Mouse (Mus musculus) limb, embryonic 14.5 days (tissue): ENCODE results near the gene Chit1. TPM values are rescaled to one million over a fixed set of nuclear protein-coding genes. Genes with fewer than 3 reads are reported as not detected.

ENCODE experiments used
- ATAC-seq: fragments of 200-750 bp; cut with Nextera tagmentation; 2 replicates; pipeline ENCODE4 v1.8.0; 2017; ENCODE audit warnings: low read depth, moderate number of reproducible peaks, moderate TSS enrichment; ENCODE audit not compliant: low FRiP score
- DNase-seq: peaks from one replicate; pipeline ENCODE4 v3.0.0-alpha.2; 2015; ENCODE audit warnings: low spot score
- H3K27ac ChIP-seq: fragments of 300-500 bp; sonication (generic); replicated peaks from 2 replicates; pipeline ENCODE4 v1.5.1; 2014; ENCODE audit warnings: low read depth, mild to moderate bottlenecking, low read length, moderate library complexity, mixed read lengths
- H3K27me3 ChIP-seq: fragments of 300-500 bp; sonication (generic); 2 replicates; pipeline ENCODE4 v1.6.1; 2014; ENCODE audit warnings: low read length, mixed read lengths; ENCODE audit not compliant: control insufficient read depth, insufficient read depth
- H3K36me3 ChIP-seq: fragments of 300-500 bp; sonication (generic); 2 replicates; pipeline ENCODE4 v1.6.1; 2014; ENCODE audit warnings: mild to moderate bottlenecking, low read length, moderate library complexity, mixed read lengths; ENCODE audit not compliant: control insufficient read depth, insufficient read depth
- H3K4me1 ChIP-seq: fragments of 300-500 bp; sonication (generic); 2 replicates; pipeline ENCODE4 v1.6.1; 2014; ENCODE audit warnings: antibody characterized with exemption, low read length, mixed read lengths; ENCODE audit not compliant: control insufficient read depth, insufficient read depth
- H3K4me2 ChIP-seq: fragments of 300-500 bp; sonication (generic); replicated peaks from 2 replicates; pipeline ENCODE4 v1.6.1; 2014; ENCODE audit warnings: low read depth, mild to moderate bottlenecking, low read length, moderate library complexity; ENCODE audit not compliant: severe bottlenecking
- H3K4me3 ChIP-seq: fragments of 300-500 bp; sonication (generic); replicated peaks from 2 replicates; pipeline ENCODE4 v1.5.1; 2014; ENCODE audit warnings: low read length
- H3K9ac ChIP-seq: fragments of 300-500 bp; sonication (generic); 2 replicates; pipeline ENCODE4 v1.6.1; 2014; ENCODE audit warnings: mild to moderate bottlenecking, low read depth, low read length, moderate library complexity; ENCODE audit not compliant: severe bottlenecking
- H3K9me3 ChIP-seq: fragments of 300-500 bp; sonication (generic); 2 replicates; pipeline ENCODE4 v1.6.1; 2016; ENCODE audit warnings: low read length; ENCODE audit not compliant: control insufficient read depth
- POLR2A ChIP-seq: fragments of 200-500 bp; IDR thresholded peaks from 2 replicates; pipeline ENCODE4 v1.8.0; 2012; ENCODE audit warnings: inconsistent platforms, mild to moderate bottlenecking, moderate library complexity, borderline replicate concordance; ENCODE audit not compliant: insufficient read depth, insufficient read length; ENCODE audit errors: extremely low read depth
- WGBS: fragments of 180-500 bp; shearing (Covaris S2); extraction: QIAGEN DNeasy Blood & Tissue Kit; methylation state at CpG from one replicate; pipeline ENCODE4 v1.1.7; 2014; 5-methylcytosine and 5-hydroxymethylcytosine counted together
- polyA plus RNA-seq, 2 experiments: library from polyadenylated mRNA; depleted of rRNA in 1 of 2; stranded (reverse) in 1 of 2; unstranded in 1 of 2; fragments of >200 nt; fragmentation: Nextera tagmentation in 1 of 2; extraction: Ambion mirVana in 1 of 2; gene quantifications; 2 replicates each; pipeline versions ENCODE4 v1.2.1 to v1.2.3; 2012 to 2014

Gene Chit1
- polyA plus RNA-seq, 2 experiments = 0.18 to 0.33 TPM

DNA sequence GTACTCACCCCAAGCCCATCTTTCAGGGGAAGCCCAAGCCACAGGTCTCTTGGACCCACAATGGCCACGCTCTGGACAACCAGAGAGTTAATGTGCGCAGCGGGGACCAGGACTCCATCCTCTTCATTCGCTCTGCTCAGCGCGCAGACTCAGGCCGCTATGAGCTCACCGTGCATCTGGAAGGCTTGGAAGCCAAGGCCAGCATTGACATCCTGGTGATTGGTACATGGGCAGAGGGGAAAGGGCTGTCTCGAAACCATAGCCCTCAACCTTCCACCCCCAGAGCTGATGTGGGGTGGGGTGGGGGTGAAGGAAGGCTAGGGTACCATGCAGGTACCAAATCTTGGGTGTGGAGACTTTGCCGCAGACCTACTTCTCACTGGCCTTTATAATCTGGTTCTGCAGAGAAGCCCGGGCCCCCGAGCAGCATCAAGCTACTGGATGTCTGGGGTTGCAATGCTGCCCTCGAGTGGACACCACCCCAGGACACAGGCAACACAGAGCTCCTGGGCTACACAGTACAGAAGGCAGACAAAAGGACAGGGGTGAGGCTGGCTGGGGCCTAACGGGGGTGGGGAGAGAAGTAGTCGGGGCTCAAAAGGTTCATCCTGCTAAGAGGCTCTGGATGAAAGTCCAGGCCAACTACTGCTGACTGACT lies 86.4 kb downstream of the Chit1 start:
- no peaks in the 10 kb centered on the region for H3K27me3 ChIP-seq

DNA sequence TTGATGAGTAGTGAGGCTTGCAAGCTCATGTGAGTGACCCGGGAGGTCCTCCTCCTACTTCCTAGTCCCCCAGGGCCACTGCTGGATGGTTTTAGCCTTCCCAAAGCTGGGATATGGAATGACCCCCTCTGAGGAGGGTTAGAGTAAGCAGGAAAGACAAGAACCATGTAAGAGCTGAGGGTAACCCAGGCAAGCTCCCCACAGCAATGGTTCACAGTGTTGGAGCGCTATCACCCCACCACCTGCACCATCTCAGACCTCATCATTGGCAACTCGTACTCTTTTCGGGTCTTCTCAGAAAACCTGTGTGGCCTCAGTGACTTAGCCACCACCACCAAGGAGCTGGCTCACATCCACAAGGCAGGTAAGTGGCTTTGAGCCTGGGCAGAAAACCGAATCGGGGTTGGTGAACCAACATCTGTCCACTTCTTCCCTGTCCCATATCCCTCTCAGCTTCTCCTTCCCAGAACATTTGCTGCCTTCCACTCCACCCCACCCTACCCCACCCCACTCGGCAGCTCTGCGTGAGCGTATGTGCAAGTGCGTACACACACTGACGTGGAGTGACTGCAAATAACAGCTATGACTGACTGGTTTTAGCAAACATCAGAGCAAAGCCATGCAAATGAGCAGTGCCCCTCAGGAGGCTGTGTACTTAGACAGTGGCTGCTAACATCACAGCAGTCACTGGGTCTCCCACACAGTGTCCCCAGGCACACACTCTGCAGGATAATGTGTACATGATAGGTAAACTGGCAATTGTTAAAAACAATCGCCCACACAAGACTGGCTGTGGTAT lies 87.4 kb downstream of the Chit1 start:
- Histone ChIP-seq H3K4me3 (no peak overlapping the region), H3K9me3 (no peaks in the 10 kb centered on the region), H3K36me3 (no peaks in the 10 kb centered on the region), H3K4me1 (peaks cover 28% of the 10 kb centered on the region), H3K4me2 (no peak overlapping the region), H3K27ac (no peak overlapping the region), H3K27me3 (no peaks in the 10 kb centered on the region), H3K9ac (no peak overlapping the region)
- ATAC-seq = no peak
- 85% methylated on average over 12 of the region's 12 CpGs for WGBS
- no peak for DNase-seq
- TF ChIP-seq POLR2A = no peak

More for the DNA sequence above, 86.4 kb downstream of the Chit1 start:
- H3K4me1 ChIP-seq = peaks cover 33% of the 10 kb centered on the region
- no peak for ATAC-seq
- no peak for DNase-seq
- H3K9me3 ChIP-seq = no peaks in the 10 kb centered on the region
- no peak overlapping the region for H3K27ac ChIP-seq
- H3K36me3 ChIP-seq = no peaks in the 10 kb centered on the region
- H3K9ac ChIP-seq = no peak overlapping the region
- no peak for TF ChIP-seq POLR2A
- 83% methylated on average over 15 of the region's 15 CpGs for WGBS
- H3K4me2 ChIP-seq = no peak overlapping the region
- H3K4me3 ChIP-seq = no peak overlapping the region

DNA sequence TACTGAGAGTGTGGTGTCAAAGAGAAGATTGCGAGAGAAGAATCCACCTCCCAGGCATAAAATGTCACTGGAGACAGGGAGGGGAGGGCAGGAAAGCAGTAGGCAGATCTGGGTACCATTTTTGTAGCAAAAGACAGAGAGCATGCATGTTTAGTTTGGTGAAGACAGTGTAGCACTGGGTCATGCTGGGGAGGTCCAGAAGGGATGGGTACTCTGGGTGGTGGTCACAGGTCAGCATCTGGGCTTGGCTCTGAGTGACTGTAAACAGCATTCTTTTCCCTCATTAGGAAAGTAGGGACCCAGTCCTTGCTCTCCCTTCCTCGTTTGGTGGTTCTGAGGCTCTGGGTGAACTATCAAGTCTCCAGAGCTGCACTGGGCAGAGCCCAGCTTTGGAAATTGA lies 89.4 kb downstream of the Chit1 start:
- ATAC-seq = no peak
- no peak overlapping the region for H3K4me2 ChIP-seq

More for the DNA sequence above, 89.4 kb downstream of the Chit1 start:
- Histone ChIP-seq H3K27me3 (no peaks in the 10 kb centered on the region), H3K4me3 (no peak overlapping the region), H3K9me3 (no peaks in the 10 kb centered on the region), H3K9ac (no peak overlapping the region), H3K27ac (no peak overlapping the region), H3K36me3 (no peaks in the 10 kb centered on the region), H3K4me1 (peaks cover 12% of the 10 kb centered on the region)
- 71% methylated on average over 1 of the region's 2 CpGs for WGBS
- no peak for TF ChIP-seq POLR2A
- no peak for DNase-seq

Other genes with a start within 250 kb of the Chit1 start
- 2.4 and 3.7 TPM in 2 replicates for gene Optc, start 203.2 kb upstream of the Chit1 start, polyA plus RNA-seq (2012; rRNA removed)
- gene Optc, start 203.2 kb upstream of the Chit1 start, polyA plus RNA-seq (2014; fragmentation: Nextera tagmentation; extraction: Ambion mirVana) = 1.0 and 1.1 TPM in 2 replicates
- 24.5 and 30.3 TPM in 2 replicates for gene Prelp, start 189.8 kb upstream of the Chit1 start, polyA plus RNA-seq (2012; rRNA removed)
- gene Prelp, start 189.8 kb upstream of the Chit1 start, polyA plus RNA-seq (2014; fragmentation: Nextera tagmentation; extraction: Ambion mirVana) = 13.9 TPM in 2 replicates
- gene Fmod, start 74.0 kb upstream of the Chit1 start, polyA plus RNA-seq (2012; rRNA removed) = 86.7 and 105 TPM in 2 replicates
- 75.1 and 79.5 TPM in 2 replicates for gene Fmod, start 74.0 kb upstream of the Chit1 start, polyA plus RNA-seq (2014; fragmentation: Nextera tagmentation; extraction: Ambion mirVana)
- 18.6 TPM in 2 replicates for gene Btg2, start 32.1 kb upstream of the Chit1 start, polyA plus RNA-seq (2012; rRNA removed)
- gene Btg2, start 32.1 kb upstream of the Chit1 start, polyA plus RNA-seq (2014; fragmentation: Nextera tagmentation; extraction: Ambion mirVana) = 26.2 and 26.4 TPM in 2 replicates
- gene Chil1, start 70.9 kb downstream of the Chit1 start, polyA plus RNA-seq (2012; rRNA removed) = 12.3 and 12.9 TPM in 2 replicates
- gene Chil1, start 70.9 kb downstream of the Chit1 start, polyA plus RNA-seq (2014; fragmentation: Nextera tagmentation; extraction: Ambion mirVana) = 13.6 and 16.3 TPM in 2 replicates
- gene Mybph, start 82.2 kb downstream of the Chit1 start, polyA plus RNA-seq (2012; rRNA removed) = 92.6 and 110 TPM in 2 replicates
- 93.0 and 115 TPM in 2 replicates for gene Mybph, start 82.2 kb downstream of the Chit1 start, polyA plus RNA-seq (2014; fragmentation: Nextera tagmentation; extraction: Ambion mirVana)
- 2.0 and 3.6 TPM in 2 replicates for gene Adora1, start 124.2 kb downstream of the Chit1 start, polyA plus RNA-seq (2012; rRNA removed)
- gene Adora1, start 124.2 kb downstream of the Chit1 start, polyA plus RNA-seq (2014; fragmentation: Nextera tagmentation; extraction: Ambion mirVana) = 1.4 and 2.0 TPM in 2 replicates
- 162 and 165 TPM in 2 replicates for gene Myog, start 178.7 kb downstream of the Chit1 start, polyA plus RNA-seq (2012; rRNA removed)
- 118 and 149 TPM in 2 replicates for gene Myog, start 178.7 kb downstream of the Chit1 start, polyA plus RNA-seq (2014; fragmentation: Nextera tagmentation; extraction: Ambion mirVana)
- gene Ppfia4, start 221.7 kb downstream of the Chit1 start, polyA plus RNA-seq (2012; rRNA removed) = 32.3 and 38.9 TPM in 2 replicates
- 10.1 and 10.9 TPM in 2 replicates for gene Ppfia4, start 221.7 kb downstream of the Chit1 start, polyA plus RNA-seq (2014; fragmentation: Nextera tagmentation; extraction: Ambion mirVana)